Mouse (Mus musculus) neural tube, embryonic 14.5 days (tissue): ENCODE results near the gene Smarca4. TPM values are rescaled to one million over a fixed set of nuclear protein-coding genes. Genes with fewer than 3 reads are reported as not detected.

Source experiments
- ATAC-seq: fragments of 200-750 bp; cut with Nextera tagmentation; 2 replicates; pipeline ENCODE4 v1.8.0; 2017; ENCODE audit warnings: low read depth, mild to moderate bottlenecking, moderate TSS enrichment, moderate library complexity
- H3K27ac ChIP-seq: fragments of 300-500 bp; sonication (generic); 2 replicates; pipeline ENCODE4 v1.5.1; 2014; ENCODE audit warnings: low read depth, mild to moderate bottlenecking, control low read depth, low read length, moderate library complexity, mixed read lengths
- H3K27me3 ChIP-seq: fragments of 300-500 bp; sonication (generic); 2 replicates; pipeline ENCODE4 v1.6.1; 2014; ENCODE audit warnings: low read length; ENCODE audit not compliant: control insufficient read depth, insufficient read depth
- H3K36me3 ChIP-seq: fragments of 300-500 bp; sonication (generic); 2 replicates; pipeline ENCODE4 v1.6.1; 2014; ENCODE audit warnings: low read length, mixed read lengths; ENCODE audit not compliant: control insufficient read depth, insufficient read depth
- H3K4me1 ChIP-seq: fragments of 300-500 bp; sonication (generic); 2 replicates; pipeline ENCODE4 v1.6.1; 2014; ENCODE audit warnings: low read length; ENCODE audit not compliant: control insufficient read depth, insufficient read depth
- H3K4me2 ChIP-seq: fragments of 300-500 bp; sonication (generic); 2 replicates; pipeline ENCODE4 v1.6.1; 2014; ENCODE audit warnings: mild to moderate bottlenecking, low read depth, low read length, control low read depth
- H3K4me3 ChIP-seq: fragments of 300-500 bp; sonication (generic); 2 replicates; pipeline ENCODE4 v1.5.1; 2014; ENCODE audit warnings: low read depth, low read length, control low read depth, mixed read lengths
- H3K9ac ChIP-seq: fragments of 300-500 bp; sonication (generic); replicated peaks from 2 replicates; pipeline ENCODE4 v1.6.1; 2014; ENCODE audit warnings: low read depth, mild to moderate bottlenecking, control low read depth, low read length, mixed read lengths
- H3K9me3 ChIP-seq: fragments of 300-500 bp; sonication (generic); 2 replicates; pipeline ENCODE4 v1.6.1; 2016; ENCODE audit warnings: low read length; ENCODE audit not compliant: control insufficient read depth
- WGBS: fragments of 180-500 bp; shearing (Covaris S2); extraction: QIAGEN DNeasy Blood & Tissue Kit; methylation state at CpG from one replicate; pipeline ENCODE4 v1.1.7; 2014; 5-methylcytosine and 5-hydroxymethylcytosine counted together
- polyA plus RNA-seq: library from polyadenylated mRNA; unstranded; fragments of >200 nt; fragmentation: Nextera tagmentation; extraction: Ambion mirVana; gene quantifications from 2 replicates; pipeline ENCODE4 v1.2.1, GENCODE M21; 2014

Gene Smarca4
- polyA plus RNA-seq, 1 experiment from 2014 or later, result 138 TPM

DNA sequence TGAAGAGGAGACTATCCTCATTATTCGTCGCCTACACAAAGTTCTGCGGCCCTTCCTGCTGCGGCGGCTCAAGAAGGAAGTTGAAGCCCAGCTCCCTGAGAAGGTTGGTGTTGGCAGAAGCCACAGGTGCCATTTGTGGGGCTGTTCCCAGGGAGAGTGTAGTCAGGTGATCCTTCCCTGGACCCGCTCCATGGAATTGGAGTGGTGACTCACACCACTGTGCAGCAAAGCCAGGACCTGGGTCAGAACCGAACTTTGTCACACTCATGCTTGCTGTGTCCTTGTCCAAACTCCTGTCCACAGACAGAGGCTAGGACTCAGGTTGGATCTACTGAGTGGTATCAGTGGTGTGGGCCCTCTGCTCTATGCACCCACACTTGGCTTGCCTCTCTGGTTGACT, 53.0 kb downstream of the Smarca4 start:
- WGBS, result 96% methylated on average over 7 of the region's 7 CpGs
- no peak overlapping the region for H3K9ac ChIP-seq
- no peak overlapping the region for H3K27ac ChIP-seq
- H3K27me3 ChIP-seq, result no peaks in the 10 kb centered on the region
- no peak overlapping the region for H3K4me3 ChIP-seq
- H3K9me3 ChIP-seq, result no peaks in the 10 kb centered on the region
- ATAC-seq, result no peak
- H3K4me2 ChIP-seq, result no peak overlapping the region
- H3K4me1 ChIP-seq, result no peaks in the 10 kb centered on the region
- peaks cover 96% of the 10 kb centered on the region for H3K36me3 ChIP-seq

DNA sequence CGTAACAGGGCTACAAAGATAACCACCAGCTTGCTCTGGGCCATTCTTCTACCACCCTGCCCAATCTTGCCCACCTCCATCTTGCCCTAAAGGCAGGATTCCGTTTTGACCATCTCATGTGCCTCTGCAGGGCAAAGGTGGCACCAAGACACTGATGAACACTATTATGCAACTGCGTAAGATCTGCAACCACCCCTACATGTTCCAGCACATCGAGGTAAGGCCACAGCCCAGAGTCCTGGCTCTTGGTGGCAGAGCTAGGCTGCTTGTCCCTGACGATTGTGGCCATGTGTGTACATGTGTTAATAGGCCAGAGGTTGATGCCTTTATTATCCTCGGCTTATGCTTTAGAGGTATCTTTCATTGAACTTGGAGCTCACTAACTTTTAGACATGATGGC, 54.4 kb downstream of the Smarca4 start:
- no peak for ATAC-seq
- no peaks in the 10 kb centered on the region for H3K9me3 ChIP-seq
- H3K4me1 ChIP-seq, result no peaks in the 10 kb centered on the region
- no peak overlapping the region for H3K4me3 ChIP-seq
- H3K27ac ChIP-seq, result no peak overlapping the region
- H3K36me3 ChIP-seq, result peaks cover 96% of the 10 kb centered on the region
- no peaks in the 10 kb centered on the region for H3K27me3 ChIP-seq
- WGBS, result 93% methylated on average over 6 of the region's 6 CpGs
- H3K4me2 ChIP-seq, result no peak overlapping the region
- H3K9ac ChIP-seq, result no peak overlapping the region

DNA sequence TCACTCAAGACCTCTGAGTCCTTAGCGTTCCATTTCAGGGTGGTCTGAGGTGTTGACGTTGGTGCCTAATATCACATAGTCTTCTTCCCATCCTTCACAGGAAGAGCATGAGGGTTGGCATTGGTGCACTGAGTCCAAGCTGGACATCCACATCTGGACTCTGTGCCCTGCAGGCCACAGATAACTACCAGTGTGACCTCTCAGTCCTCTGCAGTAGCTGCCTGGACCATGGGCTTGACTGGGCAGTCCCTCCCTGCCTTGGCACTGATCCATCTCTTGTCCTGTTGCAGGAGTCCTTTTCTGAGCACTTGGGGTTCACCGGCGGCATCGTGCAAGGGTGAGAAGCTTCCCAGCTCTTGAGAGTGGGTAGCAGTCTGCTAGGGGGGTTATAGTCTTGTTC, 55.8 kb downstream of the Smarca4 start:
- Histone ChIP-seq H3K27ac (no peak overlapping the region), H3K27me3 (no peaks in the 10 kb centered on the region), H3K9me3 (no peaks in the 10 kb centered on the region), H3K4me1 (no peaks in the 10 kb centered on the region), H3K4me3 (no peak overlapping the region), H3K36me3 (peaks cover 99% of the 10 kb centered on the region), H3K9ac (no peak overlapping the region), H3K4me2 (no peak overlapping the region)
- no peak for ATAC-seq
- WGBS, result 97% methylated on average over 5 of the region's 5 CpGs

DNA sequence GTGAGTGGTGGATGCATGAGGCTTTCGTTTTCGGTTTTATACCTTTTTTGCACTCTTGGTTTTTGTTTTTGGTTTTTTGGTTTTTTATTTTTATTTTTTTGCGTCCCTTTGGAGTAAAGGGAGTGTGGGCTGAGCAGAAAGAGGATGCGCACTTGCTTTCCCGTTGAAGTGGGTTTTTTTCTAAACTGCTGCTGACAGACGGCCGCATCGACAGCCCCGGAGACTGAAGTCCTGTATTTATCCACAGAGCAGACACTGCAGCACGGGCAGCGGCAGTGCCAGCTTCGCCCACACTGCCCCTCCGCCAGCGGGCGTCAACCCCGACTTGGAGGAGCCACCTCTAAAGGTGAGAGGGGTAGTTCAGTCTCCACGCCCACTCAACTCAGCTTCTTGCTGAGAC, 61.7 kb downstream of the Smarca4 start:
- Histone ChIP-seq H3K9me3 (no peaks in the 10 kb centered on the region), H3K36me3 (peaks cover 87% of the 10 kb centered on the region), H3K27ac (no peak overlapping the region), H3K9ac (no peak overlapping the region), H3K4me2 (no peak overlapping the region), H3K4me3 (no peak overlapping the region), H3K4me1 (no peaks in the 10 kb centered on the region), H3K27me3 (no peaks in the 10 kb centered on the region)
- no peak for ATAC-seq
- WGBS, result 98% methylated on average over 17 of the region's 17 CpGs

DNA sequence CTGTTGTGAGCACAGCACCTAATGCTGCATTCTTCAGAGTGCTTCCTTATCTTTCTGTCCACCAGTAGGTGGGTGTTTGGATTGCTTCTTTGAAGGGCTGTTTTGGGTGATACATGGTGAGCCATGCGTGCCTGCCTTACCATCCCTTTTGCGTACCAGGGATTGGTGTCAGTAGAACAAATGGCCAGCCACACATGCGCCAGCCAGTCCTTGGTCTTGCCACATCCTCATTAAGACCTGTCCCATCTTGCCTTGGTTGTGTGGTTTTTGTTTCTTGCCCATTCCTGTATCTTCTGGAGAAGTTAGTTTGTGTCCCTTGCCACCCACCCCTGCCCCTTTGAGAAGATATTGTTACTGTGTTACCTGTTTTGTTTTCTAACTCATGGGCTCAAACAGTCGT, 64.5 kb downstream of the Smarca4 start:
- no peak for ATAC-seq
- H3K4me1 ChIP-seq, result no peaks in the 10 kb centered on the region
- no peak overlapping the region for H3K4me3 ChIP-seq
- no peak overlapping the region for H3K27ac ChIP-seq
- H3K36me3 ChIP-seq, result peaks cover 85% of the 10 kb centered on the region
- H3K4me2 ChIP-seq, result no peak overlapping the region
- no peak overlapping the region for H3K9ac ChIP-seq
- H3K9me3 ChIP-seq, result no peaks in the 10 kb centered on the region
- 92% methylated on average over 4 of the region's 4 CpGs for WGBS
- H3K27me3 ChIP-seq, result no peaks in the 10 kb centered on the region

DNA sequence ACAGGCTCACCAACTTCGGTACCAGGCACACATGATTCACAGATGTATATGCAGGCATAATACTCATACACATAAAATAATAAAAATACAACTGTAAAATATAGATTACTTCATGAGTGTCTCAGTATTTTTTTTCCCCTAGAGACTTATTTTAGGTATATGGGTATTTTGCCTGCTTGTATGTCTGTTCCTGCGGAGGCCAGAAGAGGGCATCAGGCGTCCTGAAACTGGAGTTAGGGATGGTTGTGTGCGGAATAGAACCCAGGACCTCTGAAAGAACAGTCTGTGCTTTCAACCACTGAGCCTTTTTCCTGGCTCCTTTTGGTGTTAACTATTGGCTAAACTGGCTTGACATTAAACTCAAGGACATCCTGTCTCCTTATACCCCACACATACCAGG, 66.9 kb downstream of the Smarca4 start:
- Histone ChIP-seq H3K27me3 (no peaks in the 10 kb centered on the region), H3K4me3 (no peak overlapping the region), H3K4me1 (no peaks in the 10 kb centered on the region), H3K36me3 (peaks cover 86% of the 10 kb centered on the region), H3K9me3 (no peaks in the 10 kb centered on the region), H3K4me2 (no peak overlapping the region), H3K27ac (no peak overlapping the region), H3K9ac (no peak overlapping the region)
- no peak for ATAC-seq
- 92% methylated on average over 4 of the region's 4 CpGs for WGBS

DNA sequence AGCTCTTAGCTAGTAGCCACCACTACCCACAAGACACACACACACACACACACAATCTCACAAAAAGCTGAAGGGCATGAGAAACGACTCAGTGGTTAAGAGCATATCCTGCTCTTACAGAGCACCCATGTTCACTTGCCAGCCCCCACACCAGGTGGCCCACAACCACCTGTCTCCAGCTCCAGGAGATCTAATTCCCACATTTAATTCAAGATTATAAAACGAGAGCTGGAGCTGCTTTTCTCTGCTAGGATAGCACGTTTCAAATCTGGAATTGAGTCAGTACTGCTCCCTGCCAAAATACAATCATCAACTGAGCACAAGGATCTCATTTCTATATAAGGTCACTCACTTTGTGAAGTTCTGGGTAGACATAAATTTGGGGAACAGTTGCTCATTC, 67.9 kb downstream of the Smarca4 start:
- Histone ChIP-seq H3K4me1 (no peaks in the 10 kb centered on the region), H3K27ac (no peak overlapping the region), H3K27me3 (no peaks in the 10 kb centered on the region), H3K9ac (no peak overlapping the region), H3K4me3 (no peak overlapping the region), H3K4me2 (no peak overlapping the region), H3K9me3 (no peaks in the 10 kb centered on the region), H3K36me3 (peaks cover 85% of the 10 kb centered on the region)
- WGBS, result 88% methylated on average over 3 of the region's 3 CpGs
- no peak for ATAC-seq

DNA sequence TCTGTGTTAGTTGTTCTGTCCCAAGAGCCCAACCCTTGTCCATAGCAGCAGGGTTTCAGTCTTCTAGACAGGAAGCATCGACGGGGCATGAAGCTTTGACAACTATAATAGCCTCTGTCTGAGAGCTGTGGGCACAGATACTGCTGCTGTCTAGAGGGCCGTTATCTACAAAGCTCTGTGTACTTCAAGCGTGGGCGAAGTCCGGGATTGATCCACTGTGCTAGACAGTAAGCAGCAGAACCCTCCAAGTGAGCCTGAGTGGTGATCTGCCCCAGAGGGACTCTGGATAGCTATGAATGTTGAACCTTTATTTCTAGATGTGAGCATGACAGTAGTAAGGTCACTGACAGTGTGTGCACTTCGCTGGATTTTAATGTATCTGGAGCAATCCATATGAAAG, 72.6 kb downstream of the Smarca4 start:
- Histone ChIP-seq H3K27ac (no peak overlapping the region), H3K4me1 (no peaks in the 10 kb centered on the region), H3K36me3 (peaks cover 74% of the 10 kb centered on the region), H3K27me3 (no peaks in the 10 kb centered on the region), H3K9me3 (no peaks in the 10 kb centered on the region), H3K4me2 (no peak overlapping the region), H3K4me3 (no peak overlapping the region), H3K9ac (no peak overlapping the region)
- no peak for ATAC-seq
- WGBS, result 93% methylated on average over 7 of the region's 7 CpGs

DNA sequence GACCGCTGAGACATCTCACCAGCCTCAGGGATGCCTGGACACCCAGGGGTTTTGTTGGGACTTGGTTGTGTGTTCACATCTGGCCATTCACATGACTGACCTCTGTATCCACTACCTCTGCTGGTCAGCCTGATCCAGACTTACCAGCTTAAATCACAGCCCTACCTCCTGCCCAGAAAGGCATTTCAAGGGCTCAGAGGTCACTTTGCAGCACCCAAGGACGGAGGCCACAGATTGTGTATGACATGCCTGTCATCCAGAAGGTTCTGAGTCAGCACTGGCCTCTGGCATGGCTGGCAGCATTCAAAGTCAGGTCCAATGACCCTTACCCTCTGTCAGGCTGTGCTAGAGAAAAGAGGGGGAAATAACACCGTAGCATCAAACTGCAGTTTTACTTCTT, 74.1 kb downstream of the Smarca4 start:
- no peaks in the 10 kb centered on the region for H3K4me1 ChIP-seq
- no peak overlapping the region for H3K4me2 ChIP-seq
- no peak for ATAC-seq
- WGBS, result 92% methylated on average over 3 of the region's 3 CpGs
- H3K36me3 ChIP-seq, result peaks cover 71% of the 10 kb centered on the region
- no peaks in the 10 kb centered on the region for H3K9me3 ChIP-seq
- H3K9ac ChIP-seq, result no peak overlapping the region
- no peaks in the 10 kb centered on the region for H3K27me3 ChIP-seq
- H3K4me3 ChIP-seq, result no peak overlapping the region
- no peak overlapping the region for H3K27ac ChIP-seq

DNA sequence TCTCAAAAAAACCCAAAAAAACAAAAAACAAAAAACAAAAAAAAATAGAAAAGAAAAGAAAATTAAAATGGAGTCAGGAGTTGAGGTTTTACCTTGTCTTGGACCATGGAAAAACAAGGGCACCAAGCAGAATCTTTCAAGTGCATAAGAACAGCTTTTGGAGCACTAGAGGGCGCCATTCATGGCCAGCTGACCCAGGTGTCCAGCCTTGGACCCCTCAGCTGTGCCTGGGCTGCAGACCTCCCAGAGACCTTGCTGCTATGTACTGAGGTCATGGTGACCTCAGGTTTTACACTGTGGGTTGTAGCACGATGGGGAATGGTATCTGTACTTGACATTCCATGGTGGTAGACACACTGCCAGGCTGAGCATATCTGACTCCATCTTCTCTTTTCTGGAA, 75.9 kb downstream of the Smarca4 start:
- WGBS, result 62% methylated on average over 2 of the region's 2 CpGs
- H3K4me1 ChIP-seq, result no peaks in the 10 kb centered on the region

More for the DNA sequence above, 75.9 kb downstream of the Smarca4 start:
- no peaks in the 10 kb centered on the region for H3K27me3 ChIP-seq
- H3K36me3 ChIP-seq, result peaks cover 63% of the 10 kb centered on the region
- no peak overlapping the region for H3K4me2 ChIP-seq
- ATAC-seq, result no peak
- no peaks in the 10 kb centered on the region for H3K9me3 ChIP-seq
- no peak overlapping the region for H3K27ac ChIP-seq
- no peak overlapping the region for H3K9ac ChIP-seq
- H3K4me3 ChIP-seq, result no peak overlapping the region
